Mouse (Mus musculus) liver, embryonic 12.5 days (tissue): ENCODE measurements around the gene Sox1. TPM values are rescaled to one million over a fixed set of nuclear protein-coding genes. Genes with fewer than 3 reads are reported as not detected.

Experiments
- ATAC-seq: fragments of 200-750 bp; cut with Nextera tagmentation; 2 replicates; pipeline ENCODE4 v1.8.0; 2017; ENCODE audit warnings: moderate number of reproducible peaks, mild to moderate bottlenecking, moderate library complexity
- H3K27ac ChIP-seq: fragments of 300-500 bp; sonication (generic); 2 replicates; pipeline ENCODE4 v1.5.1; 2016; ENCODE audit warnings: mild to moderate bottlenecking
- H3K27me3 ChIP-seq: fragments of 300-500 bp; sonication (generic); replicated peaks from 2 replicates; pipeline ENCODE4 v1.6.1; 2016; ENCODE audit warnings: mild to moderate bottlenecking, moderate library complexity
- H3K36me3 ChIP-seq: fragments of 300-500 bp; sonication (generic); 2 replicates; pipeline ENCODE4 v1.6.1; 2016; ENCODE audit warnings: mild to moderate bottlenecking, moderate library complexity
- H3K4me1 ChIP-seq: fragments of 300-500 bp; sonication (generic); 2 replicates; pipeline ENCODE4 v1.6.1; 2016
- H3K4me2 ChIP-seq: fragments of 300-500 bp; sonication (generic); 2 replicates; pipeline ENCODE4 v1.6.1; 2016; ENCODE audit warnings: mild to moderate bottlenecking, moderate library complexity
- H3K4me3 ChIP-seq: fragments of 300-500 bp; sonication (generic); 2 replicates; pipeline ENCODE4 v1.5.1; 2016; ENCODE audit warnings: mild to moderate bottlenecking, moderate library complexity
- H3K9ac ChIP-seq: fragments of 300-500 bp; sonication (generic); 2 replicates; pipeline ENCODE4 v1.6.1; 2016; ENCODE audit warnings: mild to moderate bottlenecking, moderate library complexity
- H3K9me3 ChIP-seq: fragments of 300-500 bp; sonication (generic); replicated peaks from 2 replicates; pipeline ENCODE4 v1.6.1; 2016; ENCODE audit warnings: mild to moderate bottlenecking, moderate library complexity
- WGBS: fragments of 180-500 bp; shearing (Covaris S2); methylation state at CpG from one replicate; pipeline ENCODE4 v1.1.7; 2016; ENCODE audit not compliant: insufficient replicate concordance; 5-methylcytosine and 5-hydroxymethylcytosine counted together
- polyA plus RNA-seq: library from polyadenylated mRNA; unstranded; fragments of >200 nt; fragmentation: Nextera tagmentation; extraction: Ambion mirVana; gene quantifications from 2 replicates; pipeline ENCODE4 v1.2.1, GENCODE M21; 2016

Sox1 gene
- polyA plus RNA-seq, 1 experiment from 2014 or later: not detected

GRCm38 (mm10) chr8:12383979-12384890, 10.9 kb upstream of the Sox1 start:
- H3K4me2 ChIP-seq: peak overlapping the region; percentile 43
- H3K4me3 ChIP-seq: peak overlapping the region; percentile 23
- H3K27ac ChIP-seq: no peak overlapping the region
- H3K4me1 ChIP-seq: peaks cover 7% of the 10 kb centered on the region; the same call in 1 of the 2 replicates
- no peak for ATAC-seq
- WGBS: 2% methylated on average over 34 of the region's 34 CpGs
- H3K36me3 ChIP-seq: no peaks in the 10 kb centered on the region
- H3K9me3 ChIP-seq: no peaks in the 10 kb centered on the region
- no peak overlapping the region for H3K9ac ChIP-seq
- peaks cover 100% of the 10 kb centered on the region for H3K27me3 ChIP-seq

- 3% methylated on average over 57 of the region's 57 CpGs for WGBS
- no peak overlapping the region for H3K27ac ChIP-seq
- H3K27me3 ChIP-seq: peaks cover 100% of the 10 kb centered on the region
- no peak for ATAC-seq
- no peaks in the 10 kb centered on the region for H3K36me3 ChIP-seq
- peak overlapping the region; percentile 39 for H3K4me2 ChIP-seq
- H3K4me3 ChIP-seq: peak overlapping the region; percentile 13
- H3K9ac ChIP-seq: no peak overlapping the region
- no peaks in the 10 kb centered on the region for H3K9me3 ChIP-seq
- peaks cover 7% of the 10 kb centered on the region; the same call in 1 of the 2 replicates for H3K4me1 ChIP-seq
Observed at GRCm38 (mm10) chr8:12384996-12385685, 10.0 kb upstream of the Sox1 start.

- Histone ChIP-seq H3K36me3 (no peaks in the 10 kb centered on the region), H3K27ac (no peak overlapping the region), H3K4me3 (peak overlapping the region; percentile 13; the same call in 1 of the 2 replicates), H3K9me3 (no peaks in the 10 kb centered on the region), H3K4me1 (peaks cover 7% of the 10 kb centered on the region; the same call in 1 of the 2 replicates), H3K4me2 (peak overlapping the region; percentile 39; the same call in 1 of the 2 replicates), H3K9ac (no peak overlapping the region), H3K27me3 (peaks cover 100% of the 10 kb centered on the region)
- ATAC-seq: no peak
- WGBS: 2% methylated on average over 74 of the region's 74 CpGs
Observed at GRCm38 (mm10) chr8:12385686-12386488, 9.2 kb upstream of the Sox1 start.

- Histone ChIP-seq H3K9ac (no peak overlapping the region), H3K27ac (no peak overlapping the region), H3K36me3 (no peaks in the 10 kb centered on the region), H3K4me2 (no peak overlapping the region), H3K9me3 (no peaks in the 10 kb centered on the region), H3K4me1 (peaks cover 7% of the 10 kb centered on the region; the same call in 1 of the 2 replicates), H3K27me3 (peaks cover 100% of the 10 kb centered on the region), H3K4me3 (no peak overlapping the region)
- 2% methylated on average over 32 of the region's 32 CpGs for WGBS
- ATAC-seq: no peak
Observed at GRCm38 (mm10) chr8:12386530-12387222, 8.4 kb upstream of the Sox1 start.

- Histone ChIP-seq H3K9ac (no peak overlapping the region), H3K4me2 (no peak overlapping the region), H3K27ac (no peak overlapping the region), H3K36me3 (no peaks in the 10 kb centered on the region), H3K4me1 (peaks cover 7% of the 10 kb centered on the region; the same call in 1 of the 2 replicates), H3K4me3 (no peak overlapping the region), H3K27me3 (peaks cover 100% of the 10 kb centered on the region), H3K9me3 (no peaks in the 10 kb centered on the region)
- 2% methylated on average over 11 of the region's 13 CpGs for WGBS
- ATAC-seq: no peak
Observed at GRCm38 (mm10) chr8:12387223-12387860, 7.8 kb upstream of the Sox1 start.

- H3K4me3 ChIP-seq: no peak overlapping the region
- H3K27me3 ChIP-seq: peaks cover 100% of the 10 kb centered on the region
- WGBS: 12% methylated on average over 4 of the region's 4 CpGs
- H3K4me1 ChIP-seq: peaks cover 7% of the 10 kb centered on the region; the same call in 1 of the 2 replicates
- H3K9me3 ChIP-seq: no peaks in the 10 kb centered on the region
- H3K27ac ChIP-seq: no peak overlapping the region
- no peak overlapping the region for H3K4me2 ChIP-seq
- no peak overlapping the region for H3K9ac ChIP-seq
- no peak for ATAC-seq
- no peaks in the 10 kb centered on the region for H3K36me3 ChIP-seq
Observed at GRCm38 (mm10) chr8:12387901-12388300, 7.2 kb upstream of the Sox1 start.

GRCm38 (mm10) chr8:12388390-12389115, 6.5 kb upstream of the Sox1 start:
- Histone ChIP-seq H3K4me3 (no peak overlapping the region), H3K9ac (no peak overlapping the region), H3K4me2 (no peak overlapping the region), H3K27me3 (peaks cover 100% of the 10 kb centered on the region), H3K36me3 (no peaks in the 10 kb centered on the region), H3K27ac (no peak overlapping the region), H3K9me3 (no peaks in the 10 kb centered on the region), H3K4me1 (peaks cover 7% of the 10 kb centered on the region; the same call in 1 of the 2 replicates)
- no peak for ATAC-seq
- WGBS: 7% methylated on average over 10 of the region's 10 CpGs

GRCm38 (mm10) chr8:12389116-12389471, 6.0 kb upstream of the Sox1 start:
- Histone ChIP-seq H3K4me1 (peaks cover 7% of the 10 kb centered on the region; the same call in 1 of the 2 replicates), H3K9me3 (no peaks in the 10 kb centered on the region), H3K27ac (no peak overlapping the region), H3K27me3 (peaks cover 100% of the 10 kb centered on the region), H3K9ac (no peak overlapping the region), H3K36me3 (no peaks in the 10 kb centered on the region), H3K4me3 (no peak overlapping the region), H3K4me2 (no peak overlapping the region)
- no peak for ATAC-seq
- 6% methylated on average over 5 of the region's 5 CpGs for WGBS

GRCm38 (mm10) chr8:12389801-12390639, 5.1 kb upstream of the Sox1 start:
- Histone ChIP-seq H3K27me3 (peaks cover 100% of the 10 kb centered on the region), H3K27ac (no peak overlapping the region), H3K4me2 (no peak overlapping the region), H3K4me1 (peaks cover 5% of the 10 kb centered on the region; the same call in 1 of the 2 replicates), H3K9ac (no peak overlapping the region), H3K36me3 (no peaks in the 10 kb centered on the region), H3K4me3 (no peak overlapping the region), H3K9me3 (no peaks in the 10 kb centered on the region)
- ATAC-seq: no peak
- 3% methylated on average over 29 of the region's 29 CpGs for WGBS
